Mouse (Mus musculus) neural tube, embryonic 13.5 days (tissue): ENCODE data around the gene Gm8897. TPM values are rescaled to one million over a fixed set of nuclear protein-coding genes. Genes with fewer than 3 reads are reported as not detected.
"Not testable (repeated sequence)": the region's sequence is repeated elsewhere in the genome, so short reads cannot be mapped to it uniquely, and the experiment has no call there.

Experiments used
- ATAC-seq: fragments of 200-750 bp; cut with Nextera tagmentation; 2 replicates; pipeline ENCODE4 v1.8.0; 2017; ENCODE audit warnings: low read depth, mild to moderate bottlenecking, moderate TSS enrichment, moderate library complexity
- H3K27ac ChIP-seq: fragments of 300-500 bp; sonication (generic); replicated peaks from 2 replicates; pipeline ENCODE4 v1.5.1; 2015; ENCODE audit warnings: moderate library complexity, mild to moderate bottlenecking, inconsistent platforms
- H3K27me3 ChIP-seq: fragments of 300-500 bp; sonication (generic); 2 replicates; pipeline ENCODE4 v1.6.1; 2015; ENCODE audit warnings: mild to moderate bottlenecking, inconsistent platforms
- H3K36me3 ChIP-seq: fragments of 300-500 bp; sonication (generic); 2 replicates; pipeline ENCODE4 v1.6.1; 2015; ENCODE audit warnings: mild to moderate bottlenecking, inconsistent platforms
- H3K4me1 ChIP-seq: fragments of 300-500 bp; sonication (generic); replicated peaks from 2 replicates; pipeline ENCODE4 v1.6.1; 2015; ENCODE audit warnings: inconsistent platforms
- H3K4me2 ChIP-seq: fragments of 300-500 bp; sonication (generic); 2 replicates; pipeline ENCODE4 v1.6.1; 2015; ENCODE audit warnings: inconsistent platforms, mild to moderate bottlenecking, moderate library complexity
- H3K4me3 ChIP-seq: fragments of 300-500 bp; sonication (generic); 2 replicates; pipeline ENCODE4 v1.5.1; 2015; ENCODE audit warnings: mild to moderate bottlenecking, inconsistent platforms
- H3K9ac ChIP-seq: fragments of 300-500 bp; sonication (generic); 2 replicates; pipeline ENCODE4 v1.6.1; 2015; ENCODE audit warnings: moderate library complexity, mild to moderate bottlenecking, inconsistent platforms
- H3K9me3 ChIP-seq: fragments of 300-500 bp; sonication (generic); 2 replicates; pipeline ENCODE4 v1.6.1; 2016; ENCODE audit warnings: inconsistent platforms
- WGBS: fragments of 180-500 bp; shearing (Covaris S2); methylation state at CpG from one replicate; pipeline ENCODE4 v1.1.7; 2015; 5-methylcytosine and 5-hydroxymethylcytosine counted together
- polyA plus RNA-seq: library from polyadenylated mRNA; unstranded; fragments of >200 nt; fragmentation: Nextera tagmentation; extraction: Ambion mirVana; gene quantifications from 2 replicates; pipeline ENCODE4 v1.2.1, GENCODE M21; 2015

The Gm8897 gene
- not detected in 2 replicates for polyA plus RNA-seq

DNA sequence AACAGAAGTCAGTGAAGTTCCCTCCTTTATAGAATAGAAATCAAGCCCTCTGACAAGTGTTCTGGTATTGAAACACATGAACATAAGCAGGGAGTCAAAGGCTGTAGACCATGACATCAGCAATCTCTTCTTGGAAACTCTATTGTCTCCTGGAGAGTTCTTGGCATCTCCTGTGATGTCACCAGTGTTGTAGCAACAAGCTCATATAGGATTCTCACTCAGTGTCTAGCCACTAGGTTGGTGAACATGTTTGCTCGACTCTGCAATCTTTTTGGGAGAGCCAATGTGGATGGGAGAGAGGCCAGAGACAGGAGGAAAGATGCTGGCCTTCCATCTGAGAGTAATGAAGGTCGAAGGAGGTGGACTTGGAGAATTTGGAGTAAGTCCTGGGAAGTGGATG, at the start of gene Gm8897:
Gene Gm8897, plus strand, starts transcription at position 301 of the 400 bp plus-strand sequence.
- not testable (repeated sequence) for ATAC-seq, H3K27me3 ChIP-seq, H3K27ac ChIP-seq, H3K9me3 ChIP-seq, H3K9ac ChIP-seq, H3K4me3 ChIP-seq, H3K4me1 ChIP-seq, H3K36me3 ChIP-seq, H3K4me2 ChIP-seq
- 64% methylated on average over 2 of the region's 2 CpGs for WGBS

DNA sequence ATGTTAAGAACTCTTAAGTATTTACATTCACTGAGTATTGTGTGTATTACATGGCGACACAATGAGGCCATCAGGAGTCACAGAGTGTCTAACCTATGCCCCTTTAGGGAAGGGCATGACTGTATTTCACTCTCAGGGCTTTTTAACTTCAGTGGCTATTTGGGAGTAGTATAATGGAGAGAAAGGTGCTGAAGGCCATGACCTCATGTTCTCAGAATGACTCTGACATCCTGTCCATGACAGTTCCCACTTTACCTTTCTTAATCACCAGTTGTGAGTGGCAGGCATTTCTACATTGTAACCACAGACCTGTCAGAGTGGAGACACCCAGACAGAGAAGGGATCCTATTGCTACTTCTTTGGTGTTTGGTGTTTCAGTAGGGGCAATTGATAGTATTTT, 473 bp downstream of the Gm8897 start:
- H3K4me1 ChIP-seq, H3K36me3 ChIP-seq, H3K27me3 ChIP-seq, H3K4me3 ChIP-seq, H3K27ac ChIP-seq, H3K4me2 ChIP-seq, H3K9ac ChIP-seq, H3K9me3 ChIP-seq, ATAC-seq: not testable (repeated sequence)
- WGBS: 73% methylated on average over 1 of the region's 1 CpGs

Other genes starting within 250 kb of the Gm8897 start
- gene Gm5861, start 233.3 kb upstream of the Gm8897 start, polyA plus RNA-seq: 0.20 TPM in 1 of 2 replicates, not detected in the other
- 1.9 and 2.2 TPM in 2 replicates for gene Gm8890, start 160.4 kb upstream of the Gm8897 start, polyA plus RNA-seq
- not detected in 2 replicates for gene Speer1, start 74.9 kb upstream of the Gm8897 start, polyA plus RNA-seq
- gene Gm8906, start 86.3 kb downstream of the Gm8897 start, polyA plus RNA-seq: 0.35 TPM in 1 of 2 replicates, not detected in the other
- not detected in 2 replicates for gene Gm6460, start 178.5 kb downstream of the Gm8897 start, polyA plus RNA-seq